Mouse (Mus musculus): Measurements from ENCODE around the gene Pithd1. TPM values are rescaled to one million over a fixed set of nuclear protein-coding genes. Genes with fewer than 3 reads are reported as not detected.

The Pithd1 gene
- polyA plus RNA-seq, 1 experiment from 2014 or later = 60.6 TPM

DNA sequence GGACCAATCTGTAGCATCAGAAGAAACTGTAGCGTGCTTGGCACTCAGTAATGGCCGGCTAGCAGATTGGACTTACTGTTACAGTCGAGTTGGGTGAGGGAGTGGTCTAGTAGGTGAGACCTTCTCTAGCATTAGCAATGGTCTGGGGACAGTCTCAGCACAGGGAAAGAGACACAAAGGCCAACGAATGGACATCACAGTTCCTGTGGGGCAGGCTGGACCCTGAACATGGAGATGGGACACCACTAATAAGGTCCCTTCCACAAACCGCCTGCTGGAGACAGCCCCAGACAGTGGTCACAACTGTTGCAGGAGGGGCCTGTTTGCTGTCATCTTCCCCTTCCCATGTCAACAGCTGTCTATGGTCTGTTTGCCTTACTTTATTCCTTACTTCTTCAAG lies 25.4 kb downstream of the Pithd1 start:
- no peak overlapping the region for H3K9ac ChIP-seq (ENCODE audit: low read length)
- H3K36me3 ChIP-seq (ENCODE audit: control insufficient read depth, insufficient read depth, low read length) = peaks cover 3% of the 10 kb centered on the region; the same call in 1 of the 2 replicates
- H3K27me3 ChIP-seq (ENCODE audit: control insufficient read depth, insufficient read depth, low read length) = no peaks in the 10 kb centered on the region
- WGBS = 92% methylated on average over 5 of the region's 5 CpGs
- DNase-seq (ENCODE audit: low spot score) (no peak), ATAC-seq (ENCODE audit: insufficient read depth, low FRiP score, low TSS enrichment) (no peak)
- peaks cover 8% of the 10 kb centered on the region for H3K4me1 ChIP-seq (ENCODE audit: control insufficient read depth, insufficient read depth, low read length)
- no peak overlapping the region for H3K4me3 ChIP-seq (ENCODE audit: low read depth, low read length)
- H3K27ac ChIP-seq (ENCODE audit: low read depth, low read length) = no peak overlapping the region
- no peak overlapping the region for H3K4me2 ChIP-seq (ENCODE audit: low read depth)
- H3K9me3 ChIP-seq (ENCODE audit: control insufficient read depth, low read length) = no peaks in the 10 kb centered on the region

DNA sequence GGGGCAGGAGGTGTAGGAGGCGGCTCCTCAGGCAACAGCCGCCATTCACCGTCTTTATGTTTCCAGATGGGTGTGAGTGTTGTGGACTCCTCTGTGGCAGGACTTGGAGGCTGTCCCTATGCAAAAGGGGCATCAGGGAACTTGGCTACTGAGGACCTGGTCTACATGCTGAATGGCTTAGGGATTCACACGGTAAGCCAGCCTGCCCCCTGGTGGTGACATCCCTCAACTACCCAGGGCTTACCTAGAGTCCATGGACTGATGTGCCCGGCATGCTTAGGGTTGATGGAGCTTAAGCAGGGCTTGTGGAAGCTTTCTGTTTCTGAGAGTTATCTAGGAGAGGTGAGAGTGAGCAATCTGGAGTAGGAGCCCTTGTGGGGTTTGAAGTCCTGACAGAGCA lies 26.3 kb downstream of the Pithd1 start:
- H3K27ac ChIP-seq (ENCODE audit: low read depth, low read length) = no peak overlapping the region
- H3K4me1 ChIP-seq (ENCODE audit: control insufficient read depth, insufficient read depth, low read length) = peaks cover 8% of the 10 kb centered on the region
- H3K4me3 ChIP-seq (ENCODE audit: low read depth, low read length) = no peak overlapping the region
- no peak overlapping the region for H3K4me2 ChIP-seq (ENCODE audit: low read depth)
- DNase-seq (ENCODE audit: low spot score) = peak; percentile 87
- ATAC-seq (ENCODE audit: insufficient read depth, low FRiP score, low TSS enrichment) = no peak
- no peaks in the 10 kb centered on the region for H3K9me3 ChIP-seq (ENCODE audit: control insufficient read depth, low read length)
- H3K27me3 ChIP-seq (ENCODE audit: control insufficient read depth, insufficient read depth, low read length) = no peaks in the 10 kb centered on the region
- H3K9ac ChIP-seq (ENCODE audit: low read length) = no peak overlapping the region; the same call in 1 of the 2 replicates
- no peaks in the 10 kb centered on the region; the same call in 1 of the 2 replicates for H3K36me3 ChIP-seq (ENCODE audit: control insufficient read depth, insufficient read depth, low read length)
- 20% methylated on average over 5 of the region's 5 CpGs for WGBS

DNA sequence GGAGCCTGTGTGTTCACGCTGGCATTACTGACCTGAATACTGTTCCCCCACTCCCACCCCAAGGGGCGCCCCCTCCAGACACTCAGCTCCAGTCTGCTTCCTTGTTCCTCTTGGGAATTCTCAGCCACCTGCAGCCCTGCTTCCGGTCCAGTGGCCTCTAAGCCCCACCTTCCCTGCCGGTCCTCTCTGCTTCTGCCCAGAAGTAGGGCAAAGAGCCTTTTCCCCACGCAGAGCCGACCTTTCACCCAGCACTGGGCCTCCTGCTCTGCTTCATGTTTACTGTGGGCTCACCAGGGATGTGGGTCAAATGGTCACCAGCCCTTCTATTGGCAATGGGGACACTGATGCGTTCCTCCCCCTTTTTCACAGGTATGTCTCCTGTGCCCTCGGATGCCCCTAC lies 28.7 kb downstream of the Pithd1 start:
- Histone ChIP-seq H3K36me3 (ENCODE audit: control insufficient read depth, insufficient read depth, low read length) (no peaks in the 10 kb centered on the region; the same call in 1 of the 2 replicates), H3K4me2 (ENCODE audit: low read depth) (no peak overlapping the region), H3K27me3 (ENCODE audit: control insufficient read depth, insufficient read depth, low read length) (no peaks in the 10 kb centered on the region), H3K4me1 (ENCODE audit: control insufficient read depth, insufficient read depth, low read length) (no peaks in the 10 kb centered on the region), H3K9ac (ENCODE audit: low read length) (no peak overlapping the region), H3K27ac (ENCODE audit: low read depth, low read length) (no peak overlapping the region), H3K4me3 (ENCODE audit: low read depth, low read length) (no peak overlapping the region), H3K9me3 (ENCODE audit: control insufficient read depth, low read length) (no peaks in the 10 kb centered on the region)
- WGBS = 70% methylated on average over 8 of the region's 8 CpGs
- DNase-seq (ENCODE audit: low spot score) (no peak), ATAC-seq (ENCODE audit: insufficient read depth, low FRiP score, low TSS enrichment) (no peak)

DNA sequence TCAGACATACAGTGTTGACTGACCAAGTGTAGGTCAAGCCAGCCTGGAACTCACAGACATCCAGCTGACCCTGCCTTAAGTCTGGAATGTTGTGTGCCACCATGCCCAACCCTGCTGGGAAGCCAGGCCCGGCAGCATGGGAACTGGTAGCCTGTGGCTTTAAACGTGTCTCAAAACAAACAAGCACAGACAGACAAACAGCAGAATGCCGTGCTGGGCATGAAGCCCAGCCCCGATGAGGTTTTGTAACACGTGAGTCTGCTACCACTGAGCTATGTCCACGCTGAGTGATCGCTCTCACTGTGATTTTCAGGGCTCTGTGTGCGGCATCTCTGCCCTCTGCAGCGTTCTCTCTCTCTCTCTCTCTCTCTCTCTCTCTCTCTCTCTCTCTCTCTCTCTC lies 31.2 kb downstream of the Pithd1 start:
- DNase-seq (ENCODE audit: low spot score) (no peak), ATAC-seq (ENCODE audit: insufficient read depth, low FRiP score, low TSS enrichment) (no peak)
- Histone ChIP-seq H3K4me2 (ENCODE audit: low read depth) (no peak overlapping the region), H3K9me3 (ENCODE audit: control insufficient read depth, low read length) (no peaks in the 10 kb centered on the region), H3K4me1 (ENCODE audit: control insufficient read depth, insufficient read depth, low read length) (no peaks in the 10 kb centered on the region), H3K27me3 (ENCODE audit: control insufficient read depth, insufficient read depth, low read length) (no peaks in the 10 kb centered on the region), H3K36me3 (ENCODE audit: control insufficient read depth, insufficient read depth, low read length) (peaks cover 6% of the 10 kb centered on the region), H3K9ac (ENCODE audit: low read length) (no peak overlapping the region), H3K27ac (ENCODE audit: low read depth, low read length) (no peak overlapping the region), H3K4me3 (ENCODE audit: low read depth, low read length) (no peak overlapping the region)
- WGBS = 88% methylated on average over 9 of the region's 9 CpGs

DNA sequence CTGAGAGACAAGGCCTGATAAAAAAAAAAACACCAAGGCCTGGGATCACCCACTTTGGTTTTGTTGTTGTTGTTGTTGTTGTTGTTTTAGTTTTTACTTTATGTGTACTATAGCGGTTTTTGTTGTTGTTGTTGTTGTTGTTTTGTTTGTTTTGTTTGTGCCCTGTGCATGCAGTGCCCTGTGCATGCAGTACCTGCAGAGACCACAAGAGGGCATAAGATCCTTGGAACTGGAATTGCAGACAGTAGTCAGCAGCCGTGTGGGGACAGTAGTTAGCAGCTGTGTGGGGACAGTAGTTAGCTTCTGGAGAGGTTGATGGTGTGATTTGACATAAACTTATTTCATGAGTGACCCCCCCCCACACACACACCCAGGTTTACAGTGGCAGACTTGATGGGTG lies 32.8 kb downstream of the Pithd1 start:
- no peaks in the 10 kb centered on the region for H3K4me1 ChIP-seq (ENCODE audit: control insufficient read depth, insufficient read depth, low read length)
- ATAC-seq (ENCODE audit: insufficient read depth, low FRiP score, low TSS enrichment) (no peak), DNase-seq (ENCODE audit: low spot score) (peak; percentile 68)
- H3K9ac ChIP-seq (ENCODE audit: low read length) = no peak overlapping the region
- H3K27me3 ChIP-seq (ENCODE audit: control insufficient read depth, insufficient read depth, low read length) = no peaks in the 10 kb centered on the region
- no peak overlapping the region for H3K27ac ChIP-seq (ENCODE audit: low read depth, low read length)
- no peaks in the 10 kb centered on the region for H3K9me3 ChIP-seq (ENCODE audit: control insufficient read depth, low read length)
- peaks cover 6% of the 10 kb centered on the region for H3K36me3 ChIP-seq (ENCODE audit: control insufficient read depth, insufficient read depth, low read length)
- 12% methylated on average over 2 of the region's 2 CpGs for WGBS
- no peak overlapping the region for H3K4me2 ChIP-seq (ENCODE audit: low read depth)
- H3K4me3 ChIP-seq (ENCODE audit: low read depth, low read length) = no peak overlapping the region

DNA sequence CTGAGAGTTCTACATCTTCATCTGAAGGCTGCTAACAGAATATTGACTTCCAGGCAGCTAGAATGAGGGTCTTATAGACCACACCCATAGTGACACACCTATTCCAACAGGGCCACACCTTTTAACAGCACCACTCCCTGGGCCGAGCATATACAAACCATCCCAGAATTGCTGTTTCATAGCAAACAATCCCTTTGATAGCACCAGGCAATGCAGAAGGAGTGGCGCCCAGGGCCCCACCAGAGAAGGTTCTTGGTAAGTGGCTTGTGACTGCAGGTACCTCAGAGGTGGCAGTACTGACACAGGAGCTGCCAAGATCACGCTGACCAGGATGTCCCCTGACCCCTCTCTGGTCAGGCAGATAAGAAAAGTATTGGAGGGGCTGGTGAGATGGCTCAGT lies 33.9 kb downstream of the Pithd1 start:
- Histone ChIP-seq H3K27ac (ENCODE audit: low read depth, low read length) (no peak overlapping the region), H3K36me3 (ENCODE audit: control insufficient read depth, insufficient read depth, low read length) (peaks cover 6% of the 10 kb centered on the region), H3K4me2 (ENCODE audit: low read depth) (no peak overlapping the region), H3K4me3 (ENCODE audit: low read depth, low read length) (no peak overlapping the region), H3K9ac (ENCODE audit: low read length) (no peak overlapping the region), H3K4me1 (ENCODE audit: control insufficient read depth, insufficient read depth, low read length) (no peaks in the 10 kb centered on the region), H3K9me3 (ENCODE audit: control insufficient read depth, low read length) (no peaks in the 10 kb centered on the region), H3K27me3 (ENCODE audit: control insufficient read depth, insufficient read depth, low read length) (no peaks in the 10 kb centered on the region)
- DNase-seq (ENCODE audit: low spot score) (no peak), ATAC-seq (ENCODE audit: insufficient read depth, low FRiP score, low TSS enrichment) (no peak)
- 93% methylated on average over 3 of the region's 3 CpGs for whole genome bisulfite sequencing

DNA sequence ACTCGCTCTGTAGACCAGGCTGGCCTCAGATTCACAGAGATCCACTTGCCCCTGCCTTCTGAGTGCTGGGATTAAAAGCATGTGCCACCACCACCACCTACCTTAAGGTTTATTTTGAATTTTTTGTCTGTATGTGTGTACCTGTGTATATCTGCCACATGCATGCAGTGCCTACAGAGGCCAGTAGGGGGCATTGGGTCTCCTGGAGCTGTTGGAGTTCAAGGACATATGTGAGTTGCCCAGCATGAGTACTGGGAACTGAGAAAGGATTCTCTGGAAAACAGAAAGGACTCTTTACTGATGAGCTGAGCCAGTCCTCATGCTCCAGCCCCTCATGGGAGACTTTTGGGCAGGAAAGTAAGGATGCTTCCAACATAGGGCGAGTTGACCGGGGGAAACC lies 35.6 kb downstream of the Pithd1 start:
- WGBS = 93% methylated on average over 3 of the region's 3 CpGs
- Histone ChIP-seq H3K27ac (ENCODE audit: low read depth, low read length) (no peak overlapping the region), H3K27me3 (ENCODE audit: control insufficient read depth, insufficient read depth, low read length) (no peaks in the 10 kb centered on the region), H3K4me1 (ENCODE audit: control insufficient read depth, insufficient read depth, low read length) (peaks cover 3% of the 10 kb centered on the region; the same call in 1 of the 2 replicates), H3K9ac (ENCODE audit: low read length) (no peak overlapping the region), H3K36me3 (ENCODE audit: control insufficient read depth, insufficient read depth, low read length) (peaks cover 6% of the 10 kb centered on the region), H3K9me3 (ENCODE audit: control insufficient read depth, low read length) (no peaks in the 10 kb centered on the region), H3K4me2 (ENCODE audit: low read depth) (no peak overlapping the region), H3K4me3 (ENCODE audit: low read depth, low read length) (no peak overlapping the region)
- no peak for DNase-seq (ENCODE audit: low spot score)
- ATAC-seq (ENCODE audit: insufficient read depth, low FRiP score, low TSS enrichment) = no peak

DNA sequence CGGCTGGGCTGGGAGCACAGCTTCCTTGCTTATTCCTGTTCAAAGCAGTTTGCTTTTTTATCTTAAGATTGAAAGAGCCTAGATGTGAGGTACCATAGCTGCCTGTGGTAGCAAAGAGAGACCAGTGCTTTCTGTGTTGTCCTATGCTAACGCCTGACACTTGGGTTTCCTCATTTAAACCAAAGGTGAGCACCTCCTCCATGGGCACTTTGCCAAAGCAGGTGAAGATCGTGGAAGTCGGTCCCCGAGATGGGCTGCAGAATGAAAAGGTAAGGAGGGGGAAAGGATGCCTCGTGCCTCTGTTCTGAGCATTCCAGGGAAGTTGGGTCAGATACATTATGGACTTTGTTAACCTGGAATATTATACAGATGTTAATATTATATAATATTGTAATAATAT lies 36.7 kb downstream of the Pithd1 start:
- Histone ChIP-seq H3K4me2 (ENCODE audit: low read depth) (no peak overlapping the region), H3K27ac (ENCODE audit: low read depth, low read length) (no peak overlapping the region), H3K4me3 (ENCODE audit: low read depth, low read length) (no peak overlapping the region), H3K27me3 (ENCODE audit: control insufficient read depth, insufficient read depth, low read length) (no peaks in the 10 kb centered on the region), H3K4me1 (ENCODE audit: control insufficient read depth, insufficient read depth, low read length) (peaks cover 7% of the 10 kb centered on the region), H3K9me3 (ENCODE audit: control insufficient read depth, low read length) (no peaks in the 10 kb centered on the region), H3K9ac (ENCODE audit: low read length) (no peak overlapping the region), H3K36me3 (ENCODE audit: control insufficient read depth, insufficient read depth, low read length) (peaks cover 6% of the 10 kb centered on the region)
- ATAC-seq (ENCODE audit: insufficient read depth, low FRiP score, low TSS enrichment) (no peak), DNase-seq (ENCODE audit: low spot score) (no peak)
- 89% methylated on average over 6 of the region's 6 CpGs for WGBS

DNA sequence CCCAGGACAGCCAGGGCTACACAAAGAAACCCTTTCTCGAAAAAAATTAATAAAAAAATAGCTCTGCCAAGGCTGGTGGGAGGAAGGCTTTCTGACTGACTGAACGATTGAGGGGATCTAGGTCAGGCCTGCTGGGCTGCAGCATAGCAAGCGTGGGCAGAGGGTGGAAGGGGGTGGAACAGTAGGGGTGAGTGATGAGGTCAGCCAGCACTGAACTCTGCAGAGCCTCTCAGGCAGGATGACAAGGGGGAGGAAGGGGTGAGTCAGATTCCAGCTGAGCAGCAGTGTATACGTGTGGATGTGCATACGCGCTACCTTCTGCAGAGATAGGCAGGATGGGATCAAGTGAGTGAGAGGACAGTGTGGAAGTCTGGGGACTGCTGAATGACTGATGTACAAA lies 37.2 kb downstream of the Pithd1 start:
- ATAC-seq (ENCODE audit: insufficient read depth, low FRiP score, low TSS enrichment) = no peak
- Histone ChIP-seq H3K27ac (ENCODE audit: low read depth, low read length) (no peak overlapping the region), H3K4me3 (ENCODE audit: low read depth, low read length) (no peak overlapping the region), H3K4me1 (ENCODE audit: control insufficient read depth, insufficient read depth, low read length) (peaks cover 7% of the 10 kb centered on the region), H3K4me2 (ENCODE audit: low read depth) (no peak overlapping the region), H3K36me3 (ENCODE audit: control insufficient read depth, insufficient read depth, low read length) (peaks cover 6% of the 10 kb centered on the region), H3K9ac (ENCODE audit: low read length) (no peak overlapping the region), H3K9me3 (ENCODE audit: control insufficient read depth, low read length) (no peaks in the 10 kb centered on the region), H3K27me3 (ENCODE audit: control insufficient read depth, insufficient read depth, low read length) (no peaks in the 10 kb centered on the region)
- no peak for DNase-seq (ENCODE audit: low spot score)
- 72% methylated on average over 6 of the region's 6 CpGs for WGBS

All from neural tube, embryonic 11.5 days (tissue).